Mouse (Mus musculus) thymus, postnatal 0 days (tissue): Measurements from ENCODE around the gene Pacs2. TPM values are rescaled to one million over a fixed set of nuclear protein-coding genes. Genes with fewer than 3 reads are reported as not detected.

Source experiments
- DNase-seq: peaks from one replicate; pipeline ENCODE4 v3.0.0-alpha.2; 2015; ENCODE audit warnings: low spot score
- polyA plus RNA-seq: library from polyadenylated mRNA; unstranded; fragments of >200 nt; fragmentation: Nextera tagmentation; extraction: Ambion mirVana; gene quantifications from 2 replicates; pipeline ENCODE4 v1.2.1, GENCODE M21; 2015

Pacs2 gene
- polyA plus RNA-seq, 1 experiment from 2014 or later: 6.4 TPM

DNA sequence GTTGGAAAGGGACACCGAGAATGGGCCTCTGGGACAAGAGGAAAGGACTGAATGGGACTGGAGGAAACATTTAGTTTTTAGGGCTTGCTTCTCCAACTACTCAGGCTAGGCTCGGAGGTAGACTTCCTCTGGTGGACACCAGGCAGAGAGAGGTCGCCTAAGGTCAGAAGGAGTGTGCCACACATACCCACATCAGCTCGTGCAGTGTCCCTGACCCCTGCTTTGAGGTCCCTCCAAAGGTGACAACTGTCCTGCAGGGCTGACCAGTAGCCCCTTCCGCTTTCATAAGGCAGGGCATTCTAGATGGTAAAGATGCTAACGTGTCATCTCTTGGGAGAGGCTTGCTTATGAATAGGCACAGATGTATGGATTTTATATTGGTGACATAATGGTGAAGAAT is 61.2 kb downstream of the Pacs2 start:
- DNase-seq: no peak

- no peak for DNase-seq
Measured at GRCm38 (mm10) chr12:113087276-113087675, 73.0 kb downstream of the Pacs2 start.

DNA sequence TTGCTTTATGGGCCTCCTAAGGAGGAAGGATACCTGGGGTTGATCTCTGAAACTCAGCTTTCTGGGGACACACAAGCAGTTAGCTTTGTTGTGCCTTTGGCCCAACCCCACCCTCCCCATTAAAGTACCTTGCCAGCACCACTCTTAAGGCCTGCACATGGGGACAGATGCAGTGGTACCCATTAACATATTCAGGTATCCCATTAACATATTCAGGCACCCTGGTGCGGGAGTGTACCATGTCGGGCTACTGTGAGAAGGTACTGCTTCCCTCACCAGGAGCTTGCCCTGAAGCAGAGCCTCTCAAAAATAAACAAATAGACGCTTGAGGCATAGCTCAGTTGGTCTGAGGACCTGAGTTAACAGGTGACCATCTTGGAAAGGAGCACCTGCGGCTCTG is 73.7 kb downstream of the Pacs2 start:
- DNase-seq: no peak

DNA sequence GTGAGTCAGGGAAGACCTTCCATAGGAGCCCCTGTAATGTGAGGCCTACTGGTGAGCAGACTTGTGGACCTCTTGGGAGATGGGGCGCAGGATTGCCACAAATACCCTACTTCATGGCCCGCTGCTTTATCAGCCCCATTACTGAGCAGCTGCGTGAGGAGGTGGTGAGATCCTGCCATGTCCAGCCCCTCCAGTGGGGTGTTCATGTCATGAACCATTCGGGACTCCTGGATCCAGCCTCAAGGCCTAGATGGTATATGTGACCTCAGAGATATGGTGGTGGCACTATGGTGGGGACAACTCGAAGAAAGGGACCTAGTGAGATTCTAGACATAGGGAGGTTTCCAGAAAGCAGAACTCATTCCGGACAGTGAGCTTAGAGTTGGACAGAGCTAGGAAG is 74.8 kb downstream of the Pacs2 start:
- no peak for DNase-seq

DNA sequence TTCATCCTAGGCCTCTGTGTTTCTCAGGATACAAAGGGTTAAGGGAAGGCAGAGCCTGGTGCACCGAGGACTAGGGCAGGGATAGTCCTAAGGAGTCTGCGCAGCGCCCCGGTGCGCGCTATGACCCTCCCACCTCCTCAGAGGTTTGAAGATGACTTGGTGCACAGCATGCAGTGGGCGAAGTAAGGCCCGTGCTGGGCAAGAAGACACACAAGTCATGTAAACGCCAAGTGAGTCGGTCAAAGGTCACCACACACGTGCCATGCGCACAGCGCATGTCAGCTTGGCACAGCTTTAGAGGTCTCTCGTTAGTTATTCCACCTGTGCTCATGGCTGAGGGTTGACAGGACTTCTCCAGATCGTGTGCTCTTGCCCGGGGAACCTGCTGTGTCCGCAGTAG is 75.7 kb downstream of the Pacs2 start:
- no peak for DNase-seq

GRCm38 (mm10) chr12:113097040-113097439 is 82.7 kb downstream of the Pacs2 start:
- DNase-seq: no peak

DNA sequence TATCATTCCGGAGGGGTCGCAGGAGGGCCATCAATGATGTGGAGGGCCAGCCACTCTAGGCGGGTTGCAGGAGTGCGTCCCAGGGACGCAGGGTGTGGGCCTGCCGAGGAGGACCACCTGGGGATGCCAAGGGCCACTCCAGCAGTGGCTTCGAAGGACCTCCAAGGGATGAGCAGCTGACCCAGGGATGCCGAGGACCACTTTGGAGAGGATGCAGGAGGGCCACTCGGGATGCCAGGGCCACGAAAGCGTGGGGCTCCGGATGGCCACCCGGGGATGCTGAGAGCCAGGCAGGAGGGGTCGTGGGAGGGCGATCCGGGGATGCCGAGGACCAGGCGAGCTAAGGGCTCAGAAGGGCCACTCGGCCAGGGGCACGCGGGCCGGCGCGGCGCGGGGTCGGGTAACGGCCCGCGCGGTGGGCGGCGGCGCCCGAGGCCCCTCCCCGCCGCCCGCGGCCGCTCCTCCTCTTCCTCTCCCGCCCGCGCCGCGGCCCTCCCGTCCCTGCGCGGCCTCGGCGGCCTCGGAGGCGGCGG is 83.5 kb downstream of the Pacs2 start, which contains the start of gene Mta1:
Mta1 (plus strand) TSS at position 530 of the 533 bp plus-strand sequence.
- peak; percentile 61 for DNase-seq

DNA sequence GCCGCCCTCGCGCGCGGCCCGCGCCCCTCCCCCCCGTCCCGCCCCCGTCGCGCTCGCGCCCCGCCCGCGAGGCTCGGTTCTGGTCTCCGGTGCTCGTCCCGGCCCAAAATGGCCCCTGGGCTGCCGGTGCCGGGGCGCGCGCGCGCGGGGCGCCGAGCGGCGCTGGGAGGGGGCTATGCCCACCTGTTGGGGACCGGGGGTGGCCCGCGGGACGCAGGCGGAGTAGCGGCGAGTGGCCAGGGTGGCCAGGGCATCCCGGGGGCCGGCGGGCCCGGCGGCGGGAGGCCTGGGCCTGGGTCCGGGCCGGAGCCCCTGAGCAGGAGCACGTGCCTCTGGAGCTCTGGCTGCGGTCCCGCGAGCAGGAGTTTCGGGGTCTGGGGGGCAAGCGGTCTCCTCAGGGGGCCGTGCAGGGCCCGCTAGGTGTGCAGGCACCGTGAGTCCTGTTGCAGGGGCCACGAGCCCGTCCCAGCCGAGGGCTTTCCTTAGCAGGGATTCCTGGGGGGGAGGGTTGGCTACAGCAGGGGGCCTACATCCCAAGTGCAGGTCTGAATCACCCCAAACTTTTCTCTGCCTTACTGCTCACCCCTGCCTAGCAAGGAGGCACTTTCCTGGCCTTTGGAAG is 84.3 kb downstream of the Pacs2 start:
- DNase-seq: no peak

DNA sequence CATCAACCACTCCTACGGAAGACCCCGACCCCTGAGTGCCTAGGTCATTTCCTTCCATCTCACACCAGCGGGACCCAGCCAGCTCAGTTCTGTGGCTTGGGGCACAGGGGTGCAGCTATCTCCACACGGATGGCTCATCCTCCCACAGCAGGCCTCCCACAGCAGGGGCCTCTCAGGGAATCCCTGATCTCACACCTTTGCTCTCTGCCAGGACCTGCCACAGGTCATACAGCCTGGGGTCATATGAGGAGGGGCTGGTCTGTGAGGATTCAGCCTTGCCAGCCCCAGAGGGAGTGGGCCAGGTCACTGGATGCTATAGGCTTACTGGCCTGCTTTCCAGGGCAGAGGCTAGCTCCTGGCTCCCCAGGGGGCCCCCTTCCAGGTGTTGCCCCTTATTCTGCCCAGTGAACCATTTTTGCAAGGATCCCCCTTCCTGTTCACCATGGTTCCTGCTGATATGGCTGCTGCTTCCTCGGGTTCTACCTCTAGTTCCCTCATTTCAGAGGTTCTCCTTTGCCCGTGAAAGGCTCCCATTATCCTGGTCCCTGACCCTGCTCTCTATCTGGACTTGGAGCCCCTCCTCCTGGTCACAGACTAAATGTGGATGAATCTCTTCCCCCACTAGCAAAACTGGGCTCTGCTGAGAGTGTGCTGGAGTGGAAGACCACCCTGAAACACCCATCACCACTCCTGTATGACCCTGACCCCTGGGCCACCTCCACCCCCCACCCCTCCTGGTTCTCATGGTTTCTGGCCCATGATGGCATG is 85.3 kb downstream of the Pacs2 start:
- no peak for DNase-seq

GRCm38 (mm10) chr12:113100448-113101076 is 86.3 kb downstream of the Pacs2 start:
- no peak for DNase-seq

GRCm38 (mm10) chr12:113101251-113101960 is 87.1 kb downstream of the Pacs2 start:
- DNase-seq: no peak

GRCm38 (mm10) chr12:113102461-113102860 is 88.2 kb downstream of the Pacs2 start:
- peak; percentile 75 for DNase-seq

- DNase-seq: no peak
Measured at GRCm38 (mm10) chr12:113103846-113104451, 89.6 kb downstream of the Pacs2 start.

DNA sequence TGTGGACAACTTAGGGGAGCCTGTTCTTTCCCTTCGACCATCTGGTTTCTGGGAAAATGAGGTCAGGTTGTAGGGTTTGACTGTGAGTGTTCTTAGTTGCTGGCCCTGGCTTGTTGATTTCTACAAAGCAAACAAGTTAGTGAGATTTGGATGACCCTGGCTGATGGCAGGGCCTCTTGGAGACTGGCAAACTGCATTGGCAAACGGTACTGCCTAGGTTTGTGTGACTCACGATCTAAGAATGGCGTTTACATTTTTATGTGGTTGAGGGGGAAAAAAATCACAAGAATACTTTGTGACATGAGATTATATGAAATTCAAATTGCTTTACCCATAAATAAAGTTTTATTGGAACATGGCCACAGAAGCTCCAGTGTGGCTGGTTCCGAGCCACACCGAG is 92.1 kb downstream of the Pacs2 start:
- DNase-seq: no peak

GRCm38 (mm10) chr12:113107431-113108124 is 93.3 kb downstream of the Pacs2 start:
- peak; percentile 29 for DNase-seq

GRCm38 (mm10) chr12:113108528-113109283 is 94.4 kb downstream of the Pacs2 start:
- DNase-seq: no peak

GRCm38 (mm10) chr12:113109801-113110200 is 95.5 kb downstream of the Pacs2 start:
- DNase-seq: no peak

GRCm38 (mm10) chr12:113114141-113114540 is 99.8 kb downstream of the Pacs2 start:
- no peak for DNase-seq

- no peak for DNase-seq
Measured at GRCm38 (mm10) chr12:113114856-113115538, 100.7 kb downstream of the Pacs2 start.
